Mouse (Mus musculus) neutrophil, adult 65 days (primary cell): Measurements from ENCODE around the gene Vstm2a. TPM values are rescaled to one million over a fixed set of nuclear protein-coding genes. Genes with fewer than 3 reads are reported as not detected.

Source experiments
- total RNA-seq: library from RNA; stranded (reverse); gene quantifications from 2 replicates; pipeline ENCODE4 v1.2.4, GENCODE M21; 2023

Gene Vstm2a
- not detected in 2 replicates for total RNA-seq

DNA sequence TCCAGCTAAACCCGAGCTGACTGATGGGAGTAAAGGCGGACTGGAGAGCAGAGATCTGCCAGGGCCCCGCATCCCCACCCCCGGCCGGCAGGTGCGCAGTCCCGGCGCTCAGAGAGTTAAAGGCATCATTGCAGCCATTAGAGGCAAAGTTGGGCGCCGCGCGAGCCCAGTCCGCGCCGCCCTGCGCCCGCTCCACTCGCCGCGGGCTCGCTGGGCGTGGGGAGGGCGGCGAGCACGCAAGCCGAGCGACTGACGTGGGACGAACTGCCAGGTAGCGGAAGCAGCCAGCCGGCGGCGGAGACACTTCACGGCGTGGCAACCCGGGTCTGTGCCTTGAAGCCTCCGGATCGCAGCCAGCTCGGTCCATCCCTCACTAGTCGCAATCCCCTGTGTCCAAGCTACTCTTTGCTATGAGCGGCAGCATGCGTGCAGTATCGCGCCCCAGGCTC, at the start of gene Vstm2a:
Vstm2a (plus strand) TSS at position 252 of the 449 bp plus-strand sequence.

